Mouse (Mus musculus) bone marrow macrophage, adult 2 months (primary cell): Measurements from ENCODE around the gene Gm27027.

ENCODE experiments used
- CTCF ChIP-seq: IDR thresholded peaks from 2 replicates; pipeline ENCODE4 v1.5.1; 2012; ENCODE audit warnings: low read depth, mild to moderate bottlenecking, low read length, moderate library complexity
- POLR2A ChIP-seq: IDR thresholded peaks from 2 replicates; pipeline ENCODE4 v1.6.1; 2012; ENCODE audit warnings: mild to moderate bottlenecking, low read depth, low read length, borderline replicate concordance

DNA sequence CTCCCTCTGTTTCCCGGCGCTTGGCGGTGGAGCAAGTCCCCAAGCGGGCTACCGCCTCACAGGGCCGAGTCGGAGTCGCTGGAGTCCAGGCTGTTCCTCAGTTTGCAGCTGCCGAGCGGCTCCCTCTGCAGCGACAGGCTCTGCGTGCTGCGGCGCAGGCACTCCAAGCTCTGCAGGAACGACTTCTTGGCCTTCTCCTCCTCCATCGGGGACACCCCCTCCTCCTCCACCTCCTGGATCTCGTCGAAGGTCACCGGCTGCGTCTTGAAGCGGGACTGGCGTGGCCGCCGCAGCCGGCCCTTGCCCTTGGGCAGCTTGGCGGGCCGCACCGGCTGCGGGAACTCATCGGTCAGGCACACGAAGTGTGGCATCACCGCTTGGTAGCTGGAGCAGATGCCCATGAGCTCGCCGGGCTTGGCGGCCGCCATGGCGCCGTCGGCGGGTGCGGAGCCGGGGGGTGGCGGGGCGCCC, 39.8 kb downstream of the Gm27027 start:
- TF ChIP-seq CTCF (no peak), POLR2A (no peak)
